Mouse (Mus musculus) thymus, adult 2 months (tissue): ENCODE measurements at regions not wholly inside any gene's neighbourhood (a gene's known extent, or its start where the extent isn't known, plus 50 kb on each side); places are given as distances from the start of the nearest gene placed in this dataset.

ENCODE experiments used
- CTCF ChIP-seq: fragments of 200-500 bp; IDR thresholded peaks from 2 replicates; pipeline ENCODE4 v1.5.1; 2012; ENCODE audit warnings: mild to moderate bottlenecking, control low read depth, low read length, moderate library complexity, borderline replicate concordance; ENCODE audit not compliant: control insufficient read depth, poor library complexity, insufficient read depth; ENCODE audit errors: extremely low read depth
- POLR2A ChIP-seq: fragments of 200-500 bp; IDR thresholded peaks from 2 replicates; pipeline ENCODE4 v1.6.1; 2012; ENCODE audit warnings: mild to moderate bottlenecking, low read length, control low read depth, moderate library complexity; ENCODE audit not compliant: control insufficient read depth, poor library complexity, insufficient read depth; ENCODE audit errors: extremely low read depth

DNA sequence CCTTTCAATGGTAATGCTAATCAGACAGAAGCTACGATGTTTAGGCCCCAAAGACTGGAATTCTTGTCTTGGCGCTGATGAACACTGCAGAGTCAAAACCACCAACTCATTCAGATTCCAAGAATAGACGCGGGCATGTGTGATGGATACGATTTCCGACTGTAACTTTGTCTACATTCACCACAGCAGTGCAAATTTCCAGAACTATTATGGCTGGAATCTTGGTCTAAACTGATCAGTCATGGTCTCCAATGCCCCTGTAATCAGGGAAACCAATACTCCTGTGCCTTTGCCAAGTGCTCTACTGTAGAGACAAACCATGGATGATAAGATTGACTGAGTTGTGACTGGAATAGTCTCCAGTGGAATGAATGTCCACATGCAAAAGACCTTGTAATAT lies 370.4 kb upstream of the Meis1 start:
- TF ChIP-seq CTCF (no peak), POLR2A (no peak)
